In genomic region chr2:152302862-152303261, GRCm38 (mm10) we compare ENCODE assay signal across 10 mouse cellular contexts.
"Had no signal": no experiment of that assay in that cellular context is flagged by ENCODE, and none has a peak within 500 bp of the region (broad histone marks: within the 10 kb centered on the region; RNA-seq: fewer than 3 reads in every experiment).

No protein-coding gene starts in this region.

- DNase-seq: kidney, adult 18-20 months; kidney, postnatal 10 days; kidney, postnatal 4 days; liver, embryonic 13.5 days; liver, postnatal 0 days; lung, postnatal 14 days; retina, postnatal 1 day; spleen, adult 18-20 months; thymus, adult 2 months; thymus, postnatal 25 days had no signal
